Mouse (Mus musculus): ENCODE data around the gene Slc19a1. TPM values are rescaled to one million over a fixed set of nuclear protein-coding genes. Genes with fewer than 3 reads are reported as not detected.

The Slc19a1 gene
- total and polyA plus RNA-seq, 3 experiments = 40.1 to 59.8 (median 50.2) TPM

- H3K4me1 ChIP-seq (ENCODE audit: control insufficient read depth in 1 of 2, insufficient read depth in 2 of 2) = peaks cover 3% of the 10 kb centered on the region in 2 experiments; a peak in 3 of 4 replicates
- H3K9ac ChIP-seq (ENCODE audit: insufficient read depth, low read depth) = no peak overlapping the region
- no peaks in the 10 kb centered on the region for H3K36me3 ChIP-seq (replicated peaks in 1 of 2; ENCODE audit: control insufficient read depth in 1 of 2, insufficient read depth in 1 of 2, low read length in 1 of 2)
- H3K27me3 ChIP-seq (replicated peaks) = peaks cover 63% of the 10 kb centered on the region
- no peak overlapping the region for H3K27ac ChIP-seq (ENCODE audit: insufficient read depth, low read depth)
- peaks cover 6% of the 10 kb centered on the region for H3K9me3 ChIP-seq (replicated peaks; ENCODE audit: low read length)
- no peak overlapping the region for H3K4me3 ChIP-seq (replicated peaks in 1 of 3; ENCODE audit: low read depth in 2 of 3, low read length in 2 of 3, poor library complexity in 1 of 3)
- in situ Hi-C loops (cut with MboI; ENCODE audit: low pct_ligation_motif_present, low pct_unique_long_range_greater_than_20kb, low sequenced_read_pairs) = loop anchor here (10.0 kb wide), 1 partner anchor 45 kb away; no protein-coding TSS in a partner anchor
- dilution Hi-C loops (cut with MboI; ENCODE audit: extremely low pct_ligation_motif_present, extremely low pct_unique_long_range_greater_than_20kb, low sequenced_read_pairs) = no loop called here
- no peak overlapping the region for H3K4me2 ChIP-seq (ENCODE audit: insufficient read depth, low read depth, poor library complexity, severe bottlenecking)
- no peak for DNase-seq (ENCODE audit: extremely low read depth)
- peaks cover 13% of the 10 kb centered on the region for H3K79me2 ChIP-seq (replicated peaks; ENCODE audit: control insufficient read depth, extremely low read depth, insufficient read depth, poor library complexity, severe bottlenecking)
- TF ChIP-seq SIN3A (IDR thresholded peaks at IDR 0.05; ENCODE audit: low read length) (no peak), MAZ (IDR thresholded peaks at IDR 0.05; ENCODE audit: low read depth, low read length) (no peak), POLR2A (IDR thresholded peaks at IDR 0.05; ENCODE audit: low read depth, low read length) (no peak), ZKSCAN1 (IDR thresholded peaks at IDR 0.05; ENCODE audit: borderline replicate concordance, low read depth, low read length) (no peak), EP300 (IDR thresholded peaks at IDR 0.05; ENCODE audit: low read length) (no peak), ZNF384 (IDR thresholded peaks at IDR 0.05; ENCODE audit: low read depth, low read length) (no peak), NELFE (IDR thresholded peaks at IDR 0.05; ENCODE audit: low read depth, low read length) (no peak), USF1 (IDR thresholded peaks at IDR 0.05; ENCODE audit: low read depth, low read length) (no peak)
Measured at GRCm38 (mm10) chr10:77029761-77030160, 2.3 kb upstream of the Slc19a1 start.

GRCm38 (mm10) chr10:77030666-77031065 lies 1.4 kb upstream of the Slc19a1 start:
- H3K4me2 ChIP-seq (ENCODE audit: insufficient read depth, low read depth, poor library complexity, severe bottlenecking) = no peak overlapping the region
- peaks cover 6% of the 10 kb centered on the region for H3K9me3 ChIP-seq (replicated peaks; ENCODE audit: low read length)
- peaks cover 54% of the 10 kb centered on the region for H3K27me3 ChIP-seq (replicated peaks)
- TF ChIP-seq NRF1 (IDR thresholded peaks at IDR 0.05; ENCODE audit: low read depth, low read length) (no peak), IRF4 (IDR thresholded peaks at IDR 0.05; ENCODE audit: low read depth, low read length) (no peak), CHD2 (IDR thresholded peaks at IDR 0.05; ENCODE audit: low read length) (no peak), EP300 (IDR thresholded peaks at IDR 0.05; ENCODE audit: low read length) (no peak), GABPA (IDR thresholded peaks at IDR 0.05; ENCODE audit: insufficient replicate concordance, low read depth, low read length) (no peak), POLR2AphosphoS2 (IDR thresholded peaks at IDR 0.05; ENCODE audit: low read depth, low read length) (no peak), USF2 (conservative IDR thresholded peaks at IDR 0.05; ENCODE audit: low read depth, low read length) (no peak), TCF12 (IDR thresholded peaks at IDR 0.05; ENCODE audit: low read depth, low read length) (no peak), BHLHE40 (IDR thresholded peaks at IDR 0.05; ENCODE audit: low read depth, low read length) (no peak), ZNF384 (IDR thresholded peaks at IDR 0.05; ENCODE audit: low read depth, low read length) (no peak), TBP (conservative IDR thresholded peaks at IDR 0.05; ENCODE audit: low read depth, low read length) (no peak), MAZ (IDR thresholded peaks at IDR 0.05; ENCODE audit: low read depth, low read length) (no peak), USF1 (IDR thresholded peaks at IDR 0.05; ENCODE audit: low read depth, low read length) (no peak), UBTF (IDR thresholded peaks at IDR 0.05; ENCODE audit: low read depth, low read length) (no peak), HCFC1 (IDR thresholded peaks at IDR 0.05; ENCODE audit: low read depth, low read length) (no peak)
- dilution Hi-C loops (cut with MboI; ENCODE audit: extremely low pct_ligation_motif_present, extremely low pct_unique_long_range_greater_than_20kb, low sequenced_read_pairs) (no loop called here), in situ Hi-C loops (cut with MboI; ENCODE audit: low pct_ligation_motif_present, low pct_unique_long_range_greater_than_20kb, low sequenced_read_pairs) (no loop called here)
- peaks cover 22% of the 10 kb centered on the region for H3K79me2 ChIP-seq (replicated peaks; ENCODE audit: control insufficient read depth, extremely low read depth, insufficient read depth, poor library complexity, severe bottlenecking)
- peaks cover 3 to 8% of the 10 kb centered on the region in 2 experiments for H3K4me1 ChIP-seq (ENCODE audit: control insufficient read depth in 1 of 2, insufficient read depth in 2 of 2)
- DNase-seq (ENCODE audit: extremely low read depth) = no peak
- no peaks in the 10 kb centered on the region for H3K36me3 ChIP-seq (replicated peaks in 1 of 2; ENCODE audit: control insufficient read depth in 1 of 2, insufficient read depth in 1 of 2, low read length in 1 of 2)
- H3K27ac ChIP-seq (ENCODE audit: insufficient read depth, low read depth) = no peak overlapping the region
- no peak overlapping the region for H3K4me3 ChIP-seq (replicated peaks in 1 of 3; ENCODE audit: low read depth in 2 of 3, low read length in 2 of 3, poor library complexity in 1 of 3)
- H3K9ac ChIP-seq (ENCODE audit: insufficient read depth, low read depth) = no peak overlapping the region

All from CH12.LX (cell line).